Mouse (Mus musculus) gastrocnemius, adult 2 months (tissue): ENCODE data around the gene Dctd. TPM values are rescaled to one million over a fixed set of nuclear protein-coding genes. Genes with fewer than 3 reads are reported as not detected.

Experiments
- DNase-seq: peaks from one replicate; pipeline ENCODE4 v3.0.0; 2022
- H3K27ac ChIP-seq: fragments of 200-600 bp; 2 replicates; pipeline ENCODE4 v1.8.1; 2022; ENCODE audit warnings: mild to moderate bottlenecking
- H3K4me3 ChIP-seq: fragments of 200-600 bp; 2 replicates; pipeline ENCODE4 v1.8.1; 2022; ENCODE audit warnings: mild to moderate bottlenecking, moderate library complexity
- CTCF ChIP-seq: fragments of 200-600 bp; IDR thresholded peaks from 2 replicates; pipeline ENCODE4 v1.8.1; 2022; ENCODE audit warnings: antibody characterized with exemption, mild to moderate bottlenecking, moderate library complexity
- intact Hi-C: fragments of 180-260 bp; cut with DNase I; formaldehyde crosslinking; loops from one replicate; pipeline ENCODE4 v1.15.1; 2025
- total RNA-seq, 2 experiments: library from RNA; stranded (reverse); gene quantifications; 2 replicates each; pipeline ENCODE4 v1.2.3; 2021

The Dctd gene
- total RNA-seq, 2 experiments from 2014 or later = 0.99 to 1.0 TPM

- DNase-seq = no peak
- intact Hi-C loops = no loop called here
Observed at GRCm38 (mm10) chr8:48202632-48203031, 103.7 kb downstream of the Dctd start.

More at GRCm38 (mm10) chr8:48202632-48203031, 103.7 kb downstream of the Dctd start:
- no peak overlapping the region for H3K27ac ChIP-seq
- no peak overlapping the region for H3K4me3 ChIP-seq
- no peak for TF ChIP-seq CTCF

Other genes with a start within 250 kb of the Dctd start
- gene Wwc2, start 108.2 kb upstream of the Dctd start, total RNA-seq = 1 to 10 TPM; 5.0 to 8.3 TPM